ENCODE assay signal across 16 mouse cellular contexts in the genomic region with DNA sequence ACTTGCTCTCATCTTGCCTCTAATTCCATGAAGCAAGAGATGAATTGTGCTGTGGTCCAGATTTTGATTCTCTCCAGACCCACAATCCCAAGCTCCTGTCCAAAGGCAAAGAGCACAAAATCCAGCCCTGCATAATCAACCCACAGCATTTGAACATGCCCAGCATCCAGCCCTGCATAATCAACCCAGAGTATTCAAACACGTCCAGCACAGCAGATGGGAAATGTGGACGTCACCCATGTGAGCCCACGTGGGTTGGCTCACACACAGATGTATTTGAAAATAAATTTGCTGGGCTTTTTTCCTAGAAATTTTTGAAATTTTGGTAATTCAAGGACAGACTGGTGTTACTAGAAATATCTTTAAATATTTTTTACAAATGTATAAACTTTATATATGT. TPM values are rescaled to one million over a fixed set of nuclear protein-coding genes. Genes with fewer than 3 reads are reported as not detected.
DNase-seq lines count a peak whose midpoint lies in the region; ATAC-seq lines count a peak whose summit lies in the region.
"Had no signal": no experiment of that assay in that cellular context is flagged by ENCODE, and none has a peak within 500 bp of the region (broad histone marks: within the 10 kb centered on the region; RNA-seq: fewer than 3 reads in every experiment).

No protein-coding gene starts in this region.

- H3K27ac ChIP-seq in liver, embryonic 11.5 days (ENCODE audit: low read depth, low read length), result no peak overlapping the region
- H3K27ac ChIP-seq: embryonic facial prominence, embryonic 10.5 days; forebrain, embryonic 10.5 days; limb, embryonic 12.5 days had no signal

- WGBS in liver, embryonic 11.5 days, result 63% methylated on average over 3 of the region's 3 CpGs

- no peak overlapping the region for H3K4me2 ChIP-seq in liver, embryonic 11.5 days
- H3K4me2 ChIP-seq: limb, embryonic 12.5 days had no signal

- no peak overlapping the region for H3K4me3 ChIP-seq in liver, embryonic 11.5 days (ENCODE audit: low read depth, low read length)
- H3K4me3 ChIP-seq: embryonic facial prominence, embryonic 10.5 days; forebrain, embryonic 10.5 days; limb, embryonic 12.5 days had no signal

- no peaks in the 10 kb centered on the region for H3K9me3 ChIP-seq in liver, embryonic 11.5 days (ENCODE audit: control insufficient read depth, low read length)
- H3K9me3 ChIP-seq: embryonic facial prominence, embryonic 10.5 days; forebrain, embryonic 10.5 days; limb, embryonic 12.5 days had no signal

- no peaks in the 10 kb centered on the region for H3K27me3 ChIP-seq in liver, embryonic 11.5 days (replicated peaks; ENCODE audit: control insufficient read depth, insufficient read depth, low read length)
- H3K27me3 ChIP-seq: limb, embryonic 12.5 days had no signal

- no peaks in the 10 kb centered on the region for H3K36me3 ChIP-seq in liver, embryonic 11.5 days (ENCODE audit: control insufficient read depth, insufficient read depth, low read length)
- H3K36me3 ChIP-seq: embryonic facial prominence, embryonic 10.5 days; forebrain, embryonic 10.5 days; limb, embryonic 12.5 days had no signal

- H3K4me1 ChIP-seq in liver, embryonic 11.5 days (replicated peaks; ENCODE audit: control insufficient read depth, insufficient read depth, low read length), result no peaks in the 10 kb centered on the region
- H3K4me1 ChIP-seq: embryonic facial prominence, embryonic 10.5 days; forebrain, embryonic 10.5 days; limb, embryonic 12.5 days had no signal

- ATAC-seq in liver, embryonic 11.5 days (replicated peaks; ENCODE audit: low FRiP score), result no peak
- ATAC-seq: activated CD4-positive, CD25-positive, alpha-beta regulatory T cell, adult 4 months had no signal

- DNase-seq in cerebellum, postnatal 10 days, result peak; percentile 49 to 60
- no peak for DNase-seq in cerebellum, adult 9-10 months
- DNase-seq in lung, postnatal 10 days, result peak; percentile 28
- no peak for DNase-seq in lung, postnatal 25 days (ENCODE audit: low spot score)
- DNase-seq in layer of hippocampus, postnatal 14 days (ENCODE audit: low spot score in 2 of 2), result peak; percentile 28 to 83
- peak; percentile 27 for DNase-seq in right cerebral cortex, postnatal 14 days
- no peak for DNase-seq in liver, embryonic 11.5 days (ENCODE audit: low spot score)
- DNase-seq in B cell, adult 2 months, result no peak

- H3K9ac ChIP-seq in liver, embryonic 11.5 days (ENCODE audit: low read depth, low read length), result no peak overlapping the region
- H3K9ac ChIP-seq: limb, embryonic 12.5 days had no signal

RNA-seq across cellular contexts. Expression of gene Olfr317, which starts 5.6 kb away (rescaled TPM):
- total RNA-seq in layer of hippocampus, postnatal 14 days (2021), result under 1 TPM; 0.24 to 0.28 TPM
- polyA plus RNA-seq in liver, embryonic 11.5 days (2014; fragmentation: Nextera tagmentation; extraction: Ambion mirVana), result not detected in 2 replicates
- polyA plus RNA-seq: activated CD4-positive, CD25-positive, alpha-beta regulatory T cell, adult 4 months; embryonic facial prominence, embryonic 10.5 days; forebrain, embryonic 10.5 days; hindbrain, embryonic 11.5 days; kidney, embryonic 16.5 days; limb, embryonic 12.5 days; lung, embryonic 16.5 days; stomach, embryonic 16.5 days had no signal

RNA-seq across cellular contexts. Expression of gene Olfr318, which starts 9.6 kb away (rescaled TPM):
- under 1 TPM; 0.09 to 0.17 TPM for total RNA-seq in layer of hippocampus, postnatal 14 days (2021)
- not detected in 2 replicates for polyA plus RNA-seq in liver, embryonic 11.5 days (2014; fragmentation: Nextera tagmentation; extraction: Ambion mirVana)
- polyA plus RNA-seq: activated CD4-positive, CD25-positive, alpha-beta regulatory T cell, adult 4 months; embryonic facial prominence, embryonic 10.5 days; forebrain, embryonic 10.5 days; hindbrain, embryonic 11.5 days; kidney, embryonic 16.5 days; limb, embryonic 12.5 days; lung, embryonic 16.5 days; stomach, embryonic 16.5 days had no signal

RNA-seq across cellular contexts. Expression of gene Olfr316, which starts 19.2 kb away (rescaled TPM):
- total RNA-seq in layer of hippocampus, postnatal 14 days (2021), result under 1 TPM; 0.31 to 0.37 TPM
- not detected in 2 replicates for polyA plus RNA-seq in liver, embryonic 11.5 days (2014; fragmentation: Nextera tagmentation; extraction: Ambion mirVana)
- polyA plus RNA-seq: activated CD4-positive, CD25-positive, alpha-beta regulatory T cell, adult 4 months; embryonic facial prominence, embryonic 10.5 days; forebrain, embryonic 10.5 days; hindbrain, embryonic 11.5 days; kidney, embryonic 16.5 days; limb, embryonic 12.5 days; lung, embryonic 16.5 days; stomach, embryonic 16.5 days had no signal

RNA-seq across cellular contexts. Expression of gene Olfr319, which starts 34.4 kb away (rescaled TPM):
- total RNA-seq in layer of hippocampus, postnatal 14 days (2021), result not detected
- polyA plus RNA-seq in liver, embryonic 11.5 days (2014; fragmentation: Nextera tagmentation; extraction: Ambion mirVana), result not detected in 2 replicates
- polyA plus RNA-seq: activated CD4-positive, CD25-positive, alpha-beta regulatory T cell, adult 4 months; embryonic facial prominence, embryonic 10.5 days; forebrain, embryonic 10.5 days; hindbrain, embryonic 11.5 days; kidney, embryonic 16.5 days; limb, embryonic 12.5 days; lung, embryonic 16.5 days; stomach, embryonic 16.5 days had no signal

RNA-seq across cellular contexts. Expression of gene Olfr315, which starts 39.6 kb away (rescaled TPM):
- not detected for total RNA-seq in layer of hippocampus, postnatal 14 days (2021)
- polyA plus RNA-seq in liver, embryonic 11.5 days (2014; fragmentation: Nextera tagmentation; extraction: Ambion mirVana), result not detected in 2 replicates
- polyA plus RNA-seq: activated CD4-positive, CD25-positive, alpha-beta regulatory T cell, adult 4 months; embryonic facial prominence, embryonic 10.5 days; forebrain, embryonic 10.5 days; hindbrain, embryonic 11.5 days; kidney, embryonic 16.5 days; limb, embryonic 12.5 days; lung, embryonic 16.5 days; stomach, embryonic 16.5 days had no signal

Comparison
In these comparisons a context has a peak if more than half of its experiments do, and no peak if none do; other contexts are left out.
1. DNase-seq: peak in cerebellum, postnatal 10 days (2 of 2), lung, postnatal 10 days (single experiment), layer of hippocampus, postnatal 14 days (2 of 2) and right cerebral cortex, postnatal 14 days (single experiment); none in cerebellum, adult 9-10 months (single experiment), lung, postnatal 25 days (single experiment), liver, embryonic 11.5 days (single experiment) and B cell, adult 2 months (0 of 2).